Mouse (Mus musculus): ENCODE results near the gene Zfp839. TPM values are rescaled to one million over a fixed set of nuclear protein-coding genes. Genes with fewer than 3 reads are reported as not detected.

Zfp839 gene
- polyA plus RNA-seq (2017; shearing (Covaris generic)) = 1.4 TPM

GRCm38 (mm10) chr12:110850010-110850928 is at the start of gene Zfp839:
Gene Zfp839, plus strand, starts transcription at chr12:110850253.

GRCm38 (mm10) chr12:110840348-110841198 is 9.5 kb upstream of the Zfp839 start, which contains the start of gene Mok:
Gene Mok, minus strand, starts transcription at chr12:110840939.

GRCm38 (mm10) chr12:110889036-110890020 is 39.3 kb downstream of the Zfp839 start, which contains the start of the genes Cinp and Tecpr2:
Gene Cinp, minus strand, starts transcription at chr12:110889145.
Gene Tecpr2, plus strand, starts transcription at chr12:110889264.

Other genes starting within 250 kb of the Zfp839 start
- gene Dync1h1, start 248.8 kb upstream of the Zfp839 start, polyA plus RNA-seq (2017; shearing (Covaris generic)) = 35.3 TPM
- not detected for gene 1700001K19Rik, start 167.6 kb upstream of the Zfp839 start, polyA plus RNA-seq (2017; shearing (Covaris generic))
- gene Hsp90aa1, start 147.5 kb upstream of the Zfp839 start, polyA plus RNA-seq (2017; shearing (Covaris generic)) = 730 TPM
- gene Wdr20, start 112.3 kb upstream of the Zfp839 start, polyA plus RNA-seq (2017; shearing (Covaris generic)) = 107 TPM
- not detected for gene Mok, start 9.3 kb upstream of the Zfp839 start, polyA plus RNA-seq (2017; shearing (Covaris generic))
- 26.7 TPM for gene Cinp, start 38.9 kb downstream of the Zfp839 start, polyA plus RNA-seq (2017; shearing (Covaris generic))
- gene Tecpr2, start 39.0 kb downstream of the Zfp839 start, polyA plus RNA-seq (2017; shearing (Covaris generic)) = 3.2 TPM
- 3.6 TPM for gene Ankrd9, start 128.8 kb downstream of the Zfp839 start, polyA plus RNA-seq (2017; shearing (Covaris generic))
- 68.7 TPM for gene Rcor1, start 189.1 kb downstream of the Zfp839 start, polyA plus RNA-seq (2017; shearing (Covaris generic))